In genomic region chr9:122572836-122573267, GRCm38 (mm10) we compare ENCODE assay signal across 8 mouse cellular contexts.
DNase-seq lines count a peak whose midpoint lies in the region; ATAC-seq and TF ChIP-seq lines count a peak whose summit lies in the region.

No protein-coding gene starts in this region.

- ATAC-seq in neural tube, embryonic 11.5 days (ENCODE audit: insufficient read depth, low FRiP score, low TSS enrichment): no peak; the same call in 1 of the 2 replicates
- no peak for ATAC-seq in liver, embryonic 15.5 days (ENCODE audit: insufficient read depth)
- ATAC-seq in stomach, postnatal 0 days (ENCODE audit: low FRiP score, low TSS enrichment): no peak

- H3K9ac ChIP-seq in neural tube, embryonic 11.5 days (ENCODE audit: low read length): peak overlapping the region; percentile 62
- no peak overlapping the region for H3K9ac ChIP-seq in liver, embryonic 15.5 days
- no peak overlapping the region for H3K9ac ChIP-seq in stomach, postnatal 0 days (ENCODE audit: low read length)

- TF ChIP-seq POLR2A in cerebellum, adult 2 months (IDR thresholded peaks at IDR 0.05; ENCODE audit: borderline replicate concordance, insufficient read depth, low read length): no peak

- no peaks in the 10 kb centered on the region for H3K36me3 ChIP-seq in neural tube, embryonic 11.5 days (ENCODE audit: control insufficient read depth, insufficient read depth, low read length)
- H3K36me3 ChIP-seq in liver, embryonic 15.5 days (replicated peaks): no peaks in the 10 kb centered on the region
- H3K36me3 ChIP-seq in stomach, postnatal 0 days (ENCODE audit: control insufficient read depth, insufficient read depth, low read length): no peaks in the 10 kb centered on the region

- H3K27ac ChIP-seq in cerebellum, adult 2 months (ENCODE audit: insufficient read depth, low read length): no peak overlapping the region
- no peak overlapping the region for H3K27ac ChIP-seq in neural tube, embryonic 11.5 days (ENCODE audit: low read depth, low read length)
- H3K27ac ChIP-seq in liver, embryonic 15.5 days (replicated peaks): no peak overlapping the region
- no peak overlapping the region for H3K27ac ChIP-seq in stomach, postnatal 0 days (replicated peaks)

- no peak for TF ChIP-seq CTCF in cerebellum, adult 2 months (IDR thresholded peaks at IDR 0.05; ENCODE audit: borderline replicate concordance, insufficient read depth, low read depth, low read length)
- no peak for TF ChIP-seq CTCF in stomach, postnatal 0 days (IDR thresholded peaks at IDR 0.05; ENCODE audit: low read depth)

- intact Hi-C loops in gastrocnemius, postnatal 36 days (cut with DNase I): no loop called here

- WGBS in cerebellum, adult 2 months: 2% methylated on average over 13 of the region's 13 CpGs
- 1% methylated on average over 13 of the region's 13 CpGs for WGBS in neural tube, embryonic 11.5 days
- 2% methylated on average over 13 of the region's 13 CpGs for WGBS in liver, embryonic 15.5 days (ENCODE audit: insufficient replicate concordance)
- WGBS in stomach, postnatal 0 days: 2% methylated on average over 13 of the region's 13 CpGs

- no peak for TF ChIP-seq EP300 in stomach, postnatal 0 days (optimal IDR thresholded peaks at IDR 0.05)

- DNase-seq in cerebellum, adult 2 months: no peak
- DNase-seq in cerebellum, adult 9-11 months: no peak
- DNase-seq in neural tube, embryonic 11.5 days (ENCODE audit: low spot score): no peak
- no peak for DNase-seq in neural tube, embryonic 10.5 days (ENCODE audit: extremely low spot score, low spot score)
- DNase-seq in stomach, postnatal 0 days (ENCODE audit: low spot score): peak; percentile 13
- no peak for DNase-seq in gastrocnemius, postnatal 36 days
- DNase-seq in kidney, postnatal 25 days: no peak

- H3K4me2 ChIP-seq in neural tube, embryonic 11.5 days (ENCODE audit: low read depth): peak overlapping the region; percentile 83
- peak overlapping the region; percentile 58 for H3K4me2 ChIP-seq in liver, embryonic 15.5 days
- H3K4me2 ChIP-seq in stomach, postnatal 0 days (replicated peaks; ENCODE audit: low read depth): peak overlapping the region; percentile 78

- H3K27me3 ChIP-seq in cerebellum, adult 2 months (ENCODE audit: control insufficient read depth, insufficient read depth, low read length): peaks cover 4% of the 10 kb centered on the region; the same call in 1 of the 2 replicates
- H3K27me3 ChIP-seq in neural tube, embryonic 11.5 days (ENCODE audit: control insufficient read depth, insufficient read depth, low read length): peaks cover 58% of the 10 kb centered on the region
- peaks cover 85% of the 10 kb centered on the region for H3K27me3 ChIP-seq in liver, embryonic 15.5 days
- H3K27me3 ChIP-seq in stomach, postnatal 0 days (ENCODE audit: control insufficient read depth, insufficient read depth, low read length): peaks cover 37% of the 10 kb centered on the region

- peaks cover 5% of the 10 kb centered on the region; the same call in 1 of the 2 replicates for H3K4me1 ChIP-seq in cerebellum, adult 2 months (ENCODE audit: control insufficient read depth, insufficient read depth, low read length)
- no peaks in the 10 kb centered on the region; the same call in 1 of the 2 replicates for H3K4me1 ChIP-seq in neural tube, embryonic 11.5 days (ENCODE audit: control insufficient read depth, insufficient read depth, low read length)
- 0 out of 2 replicates have a peak, but pooled peaks cover 5% of the 10 kb centered on the region for H3K4me1 ChIP-seq in liver, embryonic 15.5 days (replicated peaks)
- H3K4me1 ChIP-seq in stomach, postnatal 0 days (replicated peaks; ENCODE audit: control insufficient read depth, insufficient read depth): no peaks in the 10 kb centered on the region; the same call in 1 of the 2 replicates

- H3K4me3 ChIP-seq in cerebellum, adult 2 months (replicated peaks; ENCODE audit: insufficient read depth, low read depth, low read length): peak overlapping the region; percentile 48
- H3K4me3 ChIP-seq in neural tube, embryonic 11.5 days (ENCODE audit: low read depth, low read length): peak overlapping the region; percentile 56
- H3K4me3 ChIP-seq in liver, embryonic 15.5 days (replicated peaks): no peak overlapping the region
- peak overlapping the region; percentile 46 for H3K4me3 ChIP-seq in stomach, postnatal 0 days (ENCODE audit: low read depth, low read length)

- H3K9me3 ChIP-seq in neural tube, embryonic 11.5 days (ENCODE audit: control insufficient read depth, low read length): no peaks in the 10 kb centered on the region
- H3K9me3 ChIP-seq in liver, embryonic 15.5 days (replicated peaks): no peaks in the 10 kb centered on the region
- H3K9me3 ChIP-seq in stomach, postnatal 0 days (ENCODE audit: control insufficient read depth, low read length): no peaks in the 10 kb centered on the region
